Mouse (Mus musculus) stomach, postnatal 0 days (tissue): ENCODE measurements at regions not wholly inside any gene's neighbourhood (a gene's known extent, or its start where the extent isn't known, plus 50 kb on each side); places are given as distances from the start of the nearest gene placed in this dataset.

Source experiments
- ATAC-seq: fragments of 200-750 bp; cut with Nextera tagmentation; 2 replicates; pipeline ENCODE4 v1.8.0; 2017; ENCODE audit not compliant: low FRiP score, low TSS enrichment
- DNase-seq: peaks from one replicate; pipeline ENCODE4 v3.0.0-alpha.2; 2016; ENCODE audit warnings: low spot score
- H3K27ac ChIP-seq: fragments of 300-500 bp; sonication (generic); replicated peaks from 2 replicates; pipeline ENCODE4 v1.5.1; 2014; ENCODE audit warnings: mild to moderate bottlenecking, control low read depth
- H3K27me3 ChIP-seq: fragments of 300-500 bp; sonication (generic); 2 replicates; pipeline ENCODE4 v1.6.1; 2014; ENCODE audit warnings: low read length; ENCODE audit not compliant: control insufficient read depth, insufficient read depth
- H3K36me3 ChIP-seq: fragments of 300-500 bp; sonication (generic); 2 replicates; pipeline ENCODE4 v1.6.1; 2014; ENCODE audit warnings: low read length, mixed read lengths; ENCODE audit not compliant: control insufficient read depth, insufficient read depth
- H3K4me1 ChIP-seq: fragments of 300-500 bp; sonication (generic); replicated peaks from 2 replicates; pipeline ENCODE4 v1.6.1; 2014; ENCODE audit warnings: antibody characterized with exemption; ENCODE audit not compliant: control insufficient read depth, insufficient read depth
- H3K4me2 ChIP-seq: fragments of 300-500 bp; sonication (generic); replicated peaks from 2 replicates; pipeline ENCODE4 v1.6.1; 2014; ENCODE audit warnings: low read depth, mild to moderate bottlenecking, control low read depth, moderate library complexity
- H3K4me3 ChIP-seq: fragments of 300-500 bp; sonication (generic); 2 replicates; pipeline ENCODE4 v1.5.1; 2014; ENCODE audit warnings: low read depth, low read length, control low read depth
- H3K9ac ChIP-seq: fragments of 300-500 bp; sonication (generic); 2 replicates; pipeline ENCODE4 v1.6.1; 2014; ENCODE audit warnings: mild to moderate bottlenecking, low read length, control low read depth, mixed read lengths
- H3K9me3 ChIP-seq: fragments of 300-500 bp; sonication (generic); 2 replicates; pipeline ENCODE4 v1.6.1; 2016; ENCODE audit warnings: low read length; ENCODE audit not compliant: control insufficient read depth
- CTCF ChIP-seq: IDR thresholded peaks from 2 replicates; pipeline ENCODE4 v1.5.1; 2016; ENCODE audit warnings: antibody characterized with exemption, low read depth, mild to moderate bottlenecking, moderate library complexity
- EP300 ChIP-seq: optimal IDR thresholded peaks from 2 replicates; pipeline ENCODE3; 2016; ENCODE audit warnings: antibody characterized with exemption
- WGBS: fragments of 180-500 bp; shearing (Covaris S2); extraction: QIAGEN DNeasy Blood & Tissue Kit; methylation state at CpG from one replicate; pipeline ENCODE4 v1.1.7; 2014; 5-methylcytosine and 5-hydroxymethylcytosine counted together

DNA sequence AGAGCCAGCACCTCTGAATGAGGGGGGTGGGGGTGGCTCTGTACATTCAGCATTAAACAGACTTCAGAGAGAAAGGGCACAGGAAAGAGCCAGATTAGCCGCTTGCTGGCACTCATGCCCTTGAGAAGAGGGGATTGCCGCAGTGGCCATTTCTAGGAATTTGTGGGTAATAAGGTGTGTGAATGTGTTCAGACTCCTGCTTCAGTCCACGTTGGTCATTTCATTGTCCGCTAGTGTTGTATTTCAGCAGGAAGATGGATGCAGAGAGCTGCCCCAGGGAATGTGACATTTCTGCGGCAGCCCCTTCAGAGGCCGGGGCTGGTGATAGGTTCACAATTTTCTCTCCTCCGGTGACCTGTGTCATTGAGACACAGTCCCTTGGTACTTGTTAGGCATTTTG, 247.1 kb upstream of the Kcnab2 start:
- TF ChIP-seq CTCF (no peak), EP300 (no peak)
- Histone ChIP-seq H3K9ac (no peak overlapping the region), H3K27me3 (no peaks in the 10 kb centered on the region), H3K4me1 (no peaks in the 10 kb centered on the region), H3K36me3 (no peaks in the 10 kb centered on the region), H3K9me3 (no peaks in the 10 kb centered on the region), H3K4me2 (no peak overlapping the region), H3K27ac (no peak overlapping the region), H3K4me3 (no peak overlapping the region)
- ATAC-seq: no peak
- no peak for DNase-seq
- WGBS: 75% methylated on average over 7 of the region's 7 CpGs

DNA sequence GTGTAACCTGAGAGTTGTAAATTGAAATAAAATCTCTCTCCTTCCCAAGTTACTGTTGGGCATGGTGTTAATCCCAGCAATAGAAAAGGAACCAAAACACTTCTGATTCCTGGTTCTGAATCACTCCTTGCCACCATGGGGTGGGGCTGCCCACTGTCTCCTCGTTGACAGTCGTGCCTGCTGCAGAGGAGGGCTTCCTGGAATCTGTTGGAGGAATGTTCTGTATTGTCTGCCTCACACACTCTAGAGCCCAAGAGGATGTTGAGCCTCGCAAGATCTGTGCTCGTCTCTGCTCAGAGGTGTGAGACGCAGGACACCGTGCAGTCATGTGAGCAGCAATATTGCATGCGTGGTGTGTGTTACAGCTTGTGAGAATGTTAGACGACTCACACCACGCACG, 246.4 kb upstream of the Kcnab2 start:
- no peaks in the 10 kb centered on the region for H3K36me3 ChIP-seq
- ATAC-seq (no peak), DNase-seq (no peak)
- no peaks in the 10 kb centered on the region for H3K27me3 ChIP-seq
- no peaks in the 10 kb centered on the region for H3K4me1 ChIP-seq
- no peaks in the 10 kb centered on the region for H3K9me3 ChIP-seq
- H3K27ac ChIP-seq: no peak overlapping the region
- no peak overlapping the region for H3K9ac ChIP-seq
- WGBS: 72% methylated on average over 10 of the region's 10 CpGs
- no peak overlapping the region for H3K4me2 ChIP-seq
- no peak overlapping the region for H3K4me3 ChIP-seq
- TF ChIP-seq EP300: no peak
- TF ChIP-seq CTCF: no peak

DNA sequence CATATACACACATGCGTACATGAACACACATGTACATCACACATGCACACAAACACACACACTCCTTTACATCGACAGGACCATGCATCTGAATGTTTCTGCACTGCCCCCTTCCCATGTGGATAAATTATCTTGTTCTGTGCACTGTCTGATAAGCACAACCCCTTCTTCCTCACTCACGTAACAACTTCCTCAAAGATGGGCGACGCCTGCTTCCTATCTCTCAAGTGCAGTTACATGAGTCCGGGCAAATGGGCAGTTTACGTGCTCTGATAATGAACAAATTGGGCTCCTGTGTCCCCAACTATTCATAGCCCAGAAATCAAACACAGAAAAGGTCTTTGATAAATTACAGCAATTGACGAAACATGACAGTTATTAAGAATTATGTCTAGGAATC, 242.9 kb upstream of the Kcnab2 start:
- no peak for TF ChIP-seq CTCF
- TF ChIP-seq EP300: no peak
- WGBS: 82% methylated on average over 8 of the region's 8 CpGs
- H3K27me3 ChIP-seq: no peaks in the 10 kb centered on the region
- DNase-seq: no peak
- H3K9ac ChIP-seq: no peak overlapping the region
- H3K4me2 ChIP-seq: no peak overlapping the region
- H3K27ac ChIP-seq: no peak overlapping the region
- ATAC-seq: no peak
- H3K9me3 ChIP-seq: no peaks in the 10 kb centered on the region
- no peaks in the 10 kb centered on the region for H3K4me1 ChIP-seq
- no peaks in the 10 kb centered on the region for H3K36me3 ChIP-seq
- no peak overlapping the region for H3K4me3 ChIP-seq

DNA sequence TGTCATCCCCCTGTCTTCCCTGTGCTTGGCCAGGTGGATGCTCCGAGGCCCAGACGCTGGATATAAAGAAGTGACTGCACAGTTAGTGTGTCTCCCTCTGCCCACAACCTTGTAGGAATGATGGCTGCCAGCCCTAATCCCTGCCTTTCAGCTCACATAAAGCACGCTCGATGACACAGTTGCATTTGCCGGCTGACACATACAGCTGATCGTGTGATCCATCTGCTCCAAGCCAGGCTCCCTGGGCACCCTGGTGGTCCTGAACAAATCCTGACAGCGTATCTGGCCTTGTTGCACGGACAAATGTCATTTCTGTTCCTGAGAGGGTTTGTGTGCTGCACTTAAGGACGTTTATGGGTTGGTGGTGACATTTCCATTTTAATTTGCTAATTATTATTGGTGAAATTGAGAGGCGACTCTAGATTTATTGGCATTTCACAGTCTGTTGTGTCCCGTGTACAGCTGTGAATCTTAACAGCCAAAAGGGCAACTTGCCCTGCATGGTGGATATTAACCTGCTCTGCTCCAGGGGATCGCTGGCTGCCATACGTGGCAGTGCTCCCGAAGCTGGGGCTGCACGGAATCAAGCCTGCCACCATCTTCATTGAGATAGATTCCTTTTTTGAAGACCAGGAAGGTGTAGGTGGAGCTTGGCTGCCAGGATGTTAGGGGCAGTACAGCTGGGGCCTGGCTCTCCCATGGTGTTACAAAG, 241.9 kb upstream of the Kcnab2 start:
- WGBS: 82% methylated on average over 15 of the region's 15 CpGs
- no peak for DNase-seq

DNA sequence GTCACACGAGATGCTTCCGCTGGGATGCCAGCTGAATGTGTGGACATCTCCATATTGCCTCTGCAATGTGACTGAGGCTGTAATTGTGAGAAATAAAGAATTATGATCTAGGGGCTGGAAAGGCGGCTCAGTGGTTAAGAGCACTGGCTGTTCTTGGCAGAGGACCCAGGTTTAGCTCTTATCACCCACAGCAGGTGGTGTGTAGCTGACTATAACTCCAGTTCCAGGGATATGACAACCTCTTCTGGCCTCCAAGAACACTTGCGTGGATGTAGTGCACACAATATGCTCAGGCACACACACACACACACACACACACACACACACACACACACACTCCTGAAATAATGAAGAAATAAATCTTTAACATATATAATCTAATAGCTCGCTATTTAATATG, 232.7 kb upstream of the Kcnab2 start:
- 0 out of 2 replicates have a peak, but pooled peaks cover 2% of the 10 kb centered on the region for H3K9me3 ChIP-seq
- no peaks in the 10 kb centered on the region for H3K4me1 ChIP-seq
- 87% methylated on average over 5 of the region's 5 CpGs for WGBS
- no peak overlapping the region for H3K9ac ChIP-seq
- H3K27ac ChIP-seq: no peak overlapping the region
- H3K4me2 ChIP-seq: no peak overlapping the region
- TF ChIP-seq CTCF: no peak
- no peak for TF ChIP-seq EP300
- no peak overlapping the region for H3K4me3 ChIP-seq
- H3K36me3 ChIP-seq: no peaks in the 10 kb centered on the region
- DNase-seq (no peak), ATAC-seq (no peak)
- no peaks in the 10 kb centered on the region for H3K27me3 ChIP-seq

More for the DNA sequence above, 241.9 kb upstream of the Kcnab2 start:
- no peak for ATAC-seq
- no peaks in the 10 kb centered on the region for H3K4me1 ChIP-seq
- H3K4me2 ChIP-seq: no peak overlapping the region
- no peak overlapping the region for H3K27ac ChIP-seq
- no peaks in the 10 kb centered on the region for H3K27me3 ChIP-seq
- no peaks in the 10 kb centered on the region for H3K36me3 ChIP-seq
- H3K4me3 ChIP-seq: no peak overlapping the region
- no peaks in the 10 kb centered on the region for H3K9me3 ChIP-seq
- no peak for TF ChIP-seq EP300
- no peak for TF ChIP-seq CTCF
- no peak overlapping the region for H3K9ac ChIP-seq

GRCm38 (mm10) chr4:152700217-152700616, 222.5 kb upstream of the Kcnab2 start:
- ATAC-seq: no peak
- Histone ChIP-seq H3K4me3 (no peak overlapping the region), H3K36me3 (no peaks in the 10 kb centered on the region), H3K4me2 (no peak overlapping the region), H3K9ac (no peak overlapping the region), H3K27ac (no peak overlapping the region), H3K4me1 (no peaks in the 10 kb centered on the region), H3K27me3 (no peaks in the 10 kb centered on the region), H3K9me3 (no peaks in the 10 kb centered on the region)
- TF ChIP-seq CTCF (peak; percentile 63), EP300 (no peak)
- DNase-seq: no peak
- WGBS: 80% methylated on average over 7 of the region's 7 CpGs
